Mouse (Mus musculus): Measurements from ENCODE around the gene Spx. TPM values are rescaled to one million over a fixed set of nuclear protein-coding genes. Genes with fewer than 3 reads are reported as not detected.

Spx gene
- polyA plus RNA-seq, 1 experiment: 0.32 TPM

- Histone ChIP-seq H3ac (ENCODE audit: control insufficient read depth, insufficient read length, low read depth) (peak within 1 kb of the TSS; percentile 96), H3K36me3 (ENCODE audit: control insufficient read depth, insufficient read depth) (no peaks in the 10 kb centered on the region), H3K79me3 (ENCODE audit: low read depth) (peaks cover 56% of the 10 kb centered on the region), H3K27me3 (ENCODE audit: control insufficient read depth, insufficient read depth, insufficient read length) (no peaks in the 10 kb centered on the region), H3K79me2 (ENCODE audit: control insufficient read depth, insufficient read depth) (peaks cover 72% of the 10 kb centered on the region), H3K4me3 (ENCODE audit: insufficient read depth, poor library complexity, severe bottlenecking) (peak within 1 kb of the TSS; percentile 78)
- no peak for TF ChIP-seq USF1 (IDR thresholded peaks at IDR 0.05; ENCODE audit: low read depth)
- TF ChIP-seq CEBPB (IDR thresholded peaks at IDR 0.05; ENCODE audit: low read depth): no peak
- no peak for TF ChIP-seq MYOG (IDR thresholded peaks at IDR 0.05; ENCODE audit: control insufficient read depth, extremely low read depth, insufficient read length)
- peak; percentile 66 for TF ChIP-seq MAX (IDR thresholded peaks at IDR 0.05)
These were observed 26.1 kb upstream of the Spx start, which contains the start of the genes Recql and Golt1b for GRCm38 (mm10) chr6:142387011-142387754. Recql (minus strand) TSS chr6:142387087. Golt1b (plus strand) TSS chr6:142387221.

- TF ChIP-seq MYOD1 (IDR thresholded peaks at IDR 0.05; ENCODE audit: control insufficient read depth, insufficient read length, low read depth) (no peak), MAX (IDR thresholded peaks at IDR 0.05) (no peak), CTCF (IDR thresholded peaks at IDR 0.05; ENCODE audit: control insufficient read depth, insufficient read depth, insufficient read length) (no peak), USF1 (IDR thresholded peaks at IDR 0.05; ENCODE audit: low read depth) (no peak), FOSL1 (IDR thresholded peaks at IDR 0.05; ENCODE audit: insufficient read depth, low read length, poor library complexity, severe bottlenecking) (no peak), CEBPB (IDR thresholded peaks at IDR 0.05; ENCODE audit: low read depth) (no peak), MYOG (IDR thresholded peaks at IDR 0.05; ENCODE audit: control insufficient read depth, extremely low read depth, insufficient read length) (no peak)
- Histone ChIP-seq H3K27me3 (ENCODE audit: control insufficient read depth, insufficient read depth, insufficient read length) (no peaks in the 10 kb centered on the region), H3K36me3 (ENCODE audit: control insufficient read depth, insufficient read depth) (peaks cover 5% of the 10 kb centered on the region), H3K79me3 (ENCODE audit: low read depth) (peaks cover 62% of the 10 kb centered on the region), H3K4me3 (ENCODE audit: insufficient read depth, poor library complexity, severe bottlenecking) (peak overlapping the region; percentile 78), H3ac (ENCODE audit: control insufficient read depth, insufficient read length, low read depth) (peak overlapping the region; percentile 96), H3K79me2 (ENCODE audit: control insufficient read depth, insufficient read depth) (peaks cover 72% of the 10 kb centered on the region)
These were observed 25.4 kb upstream of the Spx start for GRCm38 (mm10) chr6:142387755-142388271.

GRCm38 (mm10) chr6:142389101-142389500 is 24.1 kb upstream of the Spx start:
- Histone ChIP-seq H3K4me3 (ENCODE audit: insufficient read depth, poor library complexity, severe bottlenecking) (no peak overlapping the region), H3K79me3 (ENCODE audit: low read depth) (peaks cover 72% of the 10 kb centered on the region), H3ac (ENCODE audit: control insufficient read depth, insufficient read length, low read depth) (no peak overlapping the region), H3K27me3 (ENCODE audit: control insufficient read depth, insufficient read depth, insufficient read length) (no peaks in the 10 kb centered on the region), H3K36me3 (ENCODE audit: control insufficient read depth, insufficient read depth) (peaks cover 18% of the 10 kb centered on the region), H3K79me2 (ENCODE audit: control insufficient read depth, insufficient read depth) (peaks cover 80% of the 10 kb centered on the region)
- TF ChIP-seq MYOD1 (IDR thresholded peaks at IDR 0.05; ENCODE audit: control insufficient read depth, insufficient read length, low read depth) (no peak), FOSL1 (IDR thresholded peaks at IDR 0.05; ENCODE audit: insufficient read depth, low read length, poor library complexity, severe bottlenecking) (no peak), USF1 (IDR thresholded peaks at IDR 0.05; ENCODE audit: low read depth) (no peak), MYOG (IDR thresholded peaks at IDR 0.05; ENCODE audit: control insufficient read depth, extremely low read depth, insufficient read length) (no peak), CEBPB (IDR thresholded peaks at IDR 0.05; ENCODE audit: low read depth) (no peak), MAX (IDR thresholded peaks at IDR 0.05) (no peak), CTCF (IDR thresholded peaks at IDR 0.05; ENCODE audit: control insufficient read depth, insufficient read depth, insufficient read length) (no peak)

GRCm38 (mm10) chr6:142392312-142392711 is 20.9 kb upstream of the Spx start:
- TF ChIP-seq FOSL1 (IDR thresholded peaks at IDR 0.05; ENCODE audit: insufficient read depth, low read length, poor library complexity, severe bottlenecking) (no peak), MYOG (IDR thresholded peaks at IDR 0.05; ENCODE audit: control insufficient read depth, extremely low read depth, insufficient read length) (no peak), MYOD1 (IDR thresholded peaks at IDR 0.05; ENCODE audit: control insufficient read depth, insufficient read length, low read depth) (no peak), CEBPB (IDR thresholded peaks at IDR 0.05; ENCODE audit: low read depth) (no peak), CTCF (IDR thresholded peaks at IDR 0.05; ENCODE audit: control insufficient read depth, insufficient read depth, insufficient read length) (no peak), USF1 (IDR thresholded peaks at IDR 0.05; ENCODE audit: low read depth) (no peak), MAX (IDR thresholded peaks at IDR 0.05) (no peak)
- Histone ChIP-seq H3K27me3 (ENCODE audit: control insufficient read depth, insufficient read depth, insufficient read length) (no peaks in the 10 kb centered on the region), H3K4me3 (ENCODE audit: insufficient read depth, poor library complexity, severe bottlenecking) (no peak overlapping the region), H3K36me3 (ENCODE audit: control insufficient read depth, insufficient read depth) (peaks cover 43% of the 10 kb centered on the region), H3ac (ENCODE audit: control insufficient read depth, insufficient read length, low read depth) (no peak overlapping the region), H3K79me2 (ENCODE audit: control insufficient read depth, insufficient read depth) (peaks cover 90% of the 10 kb centered on the region), H3K79me3 (ENCODE audit: low read depth) (peaks cover 83% of the 10 kb centered on the region)

- TF ChIP-seq MYOD1 (IDR thresholded peaks at IDR 0.05; ENCODE audit: control insufficient read depth, insufficient read length, low read depth): no peak
- no peak for TF ChIP-seq CEBPB (IDR thresholded peaks at IDR 0.05; ENCODE audit: low read depth)
- no peak for TF ChIP-seq MYOG (IDR thresholded peaks at IDR 0.05; ENCODE audit: control insufficient read depth, extremely low read depth, insufficient read length)
- TF ChIP-seq MAX (IDR thresholded peaks at IDR 0.05): no peak
- Histone ChIP-seq H3K79me3 (ENCODE audit: low read depth) (peaks cover 60% of the 10 kb centered on the region), H3K79me2 (ENCODE audit: control insufficient read depth, insufficient read depth) (peaks cover 66% of the 10 kb centered on the region), H3K4me3 (ENCODE audit: insufficient read depth, poor library complexity, severe bottlenecking) (no peak overlapping the region), H3K27me3 (ENCODE audit: control insufficient read depth, insufficient read depth, insufficient read length) (no peaks in the 10 kb centered on the region), H3K36me3 (ENCODE audit: control insufficient read depth, insufficient read depth) (peaks cover 43% of the 10 kb centered on the region), H3ac (ENCODE audit: control insufficient read depth, insufficient read length, low read depth) (no peak overlapping the region)
These were observed 18.6 kb upstream of the Spx start for GRCm38 (mm10) chr6:142394669-142395068.
